Mouse (Mus musculus) myocyte (in vitro differentiated cells): ENCODE measurements around the gene Sparc. TPM values are rescaled to one million over a fixed set of nuclear protein-coding genes. Genes with fewer than 3 reads are reported as not detected.

Experiments used
- H3K27me3 ChIP-seq: one replicate; pipeline ENCODE4 v1.6.1; 2011; ENCODE audit not compliant: control insufficient read depth, insufficient read depth, insufficient read length
- H3K36me3 ChIP-seq: one replicate; pipeline ENCODE4 v1.6.1; 2011; ENCODE audit not compliant: control insufficient read depth, insufficient read depth
- H3K4me2 ChIP-seq: one replicate; pipeline ENCODE4 v1.6.1; 2011; ENCODE audit warnings: low read depth, control low read depth
- H3K4me3 ChIP-seq: one replicate; pipeline ENCODE4 v1.5.1; 2011; ENCODE audit warnings: mild to moderate bottlenecking, control low read depth, moderate library complexity
- H3K79me2 ChIP-seq: one replicate; pipeline ENCODE4 v1.6.1; 2011; ENCODE audit not compliant: control insufficient read depth, insufficient read depth
- H3ac ChIP-seq: one replicate; pipeline ENCODE4 v1.6.1; 2011; ENCODE audit not compliant: control insufficient read depth, insufficient read length
- CEBPB ChIP-seq: IDR thresholded peaks from 2 replicates; pipeline ENCODE4 v1.6.1; 2011; ENCODE audit warnings: mild to moderate bottlenecking, moderate library complexity; ENCODE audit not compliant: poor library complexity, insufficient read depth, severe bottlenecking
- E2F4 ChIP-seq: IDR thresholded peaks from one replicate; pipeline ENCODE4 v1.6.1; 2011; ENCODE audit warnings: mild to moderate bottlenecking, control low read depth, moderate library complexity; ENCODE audit not compliant: insufficient read depth
- MAX ChIP-seq: IDR thresholded peaks from one replicate; pipeline ENCODE4 v1.6.1; 2011; ENCODE audit warnings: low read depth, mild to moderate bottlenecking, control low read depth
- MYOD1 ChIP-seq, 3 experiments: IDR thresholded peaks; one replicate each; pipeline ENCODE4 v1.6.1; 2011; ENCODE audit warnings: control low read depth in 2 of 3, low read depth in 2 of 3, mild to moderate bottlenecking in 2 of 3, moderate library complexity in 1 of 3; ENCODE audit not compliant: insufficient read length in 2 of 3, control insufficient read depth in 1 of 3
- MYOG ChIP-seq, 3 experiments: IDR thresholded peaks; one replicate each; pipeline ENCODE4 v1.6.1; 2011; ENCODE audit warnings: control low read depth in 2 of 3, low read depth in 2 of 3, mild to moderate bottlenecking in 2 of 3; ENCODE audit not compliant: insufficient read length in 2 of 3, control insufficient read depth in 1 of 3, insufficient read depth in 1 of 3
- POLR2A ChIP-seq: IDR thresholded peaks from one replicate; pipeline ENCODE4 v1.6.1; 2011; ENCODE audit warnings: low read depth, mild to moderate bottlenecking, control low read depth, moderate library complexity; ENCODE audit not compliant: insufficient read length
- POLR2AphosphoS2 ChIP-seq: IDR thresholded peaks from one replicate; pipeline ENCODE4 v1.6.1; 2011; ENCODE audit warnings: low read depth, control low read depth; ENCODE audit not compliant: insufficient read length
- REST ChIP-seq: IDR thresholded peaks from one replicate; pipeline ENCODE4 v1.6.1; 2011; ENCODE audit warnings: mild to moderate bottlenecking, control low read depth, moderate library complexity; ENCODE audit not compliant: insufficient read depth, insufficient read length
- SRF ChIP-seq: IDR thresholded peaks from one replicate; pipeline ENCODE4 v1.6.1; 2011; ENCODE audit warnings: low read depth; ENCODE audit not compliant: control insufficient read depth, insufficient read length
- TCF12 ChIP-seq: IDR thresholded peaks from one replicate; pipeline ENCODE4 v1.6.1; 2011; ENCODE audit warnings: mild to moderate bottlenecking, control low read depth; ENCODE audit not compliant: poor library complexity, insufficient read depth, severe bottlenecking
- TCF3 ChIP-seq: IDR thresholded peaks from one replicate; pipeline ENCODE4 v1.6.1; 2011; ENCODE audit warnings: low read depth, control low read depth; ENCODE audit not compliant: insufficient read length
- USF1 ChIP-seq: IDR thresholded peaks from one replicate; pipeline ENCODE4 v1.6.1; 2011; ENCODE audit warnings: low read depth, mild to moderate bottlenecking, control low read depth, moderate library complexity
- polyA plus RNA-seq: library from polyadenylated mRNA; unstranded; fragments of >200 nt; fragmentation: generic; extraction: Trizol; gene quantifications from one replicate; pipeline ENCODE4 v1.2.1, GENCODE M21; 2012; ENCODE audit warnings: missing spikeins

The Sparc gene
- polyA plus RNA-seq, 1 experiment, result 1,961 TPM

GRCm38 (mm10) chr11:55373838-55374237, 49.1 kb downstream of the Sparc start:
- H3K4me2 ChIP-seq, result no peak overlapping the region

DNA sequence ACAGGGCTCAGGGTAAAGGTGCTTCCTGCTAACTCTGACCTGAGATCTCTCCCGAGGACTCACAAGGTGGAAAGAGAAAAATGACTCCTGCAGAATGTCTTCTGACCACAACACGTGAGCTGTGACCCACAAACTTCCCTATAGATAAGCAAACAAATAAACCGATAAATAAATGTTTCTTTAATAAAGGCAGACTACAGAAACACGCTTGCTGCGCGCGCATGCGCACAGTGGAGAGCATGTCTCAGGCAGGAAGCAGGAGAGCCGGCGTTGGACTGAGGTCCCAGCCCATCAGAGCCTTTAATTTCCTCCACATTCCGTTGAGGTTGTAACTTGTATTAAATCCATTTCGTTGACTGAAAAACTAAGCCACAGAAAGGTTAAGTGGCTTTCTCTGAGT, 49.6 kb downstream of the Sparc start:
- Histone ChIP-seq H3K4me3 (no peak overlapping the region), H3ac (no peak overlapping the region), H3K4me2 (no peak overlapping the region), H3K36me3 (no peaks in the 10 kb centered on the region), H3K27me3 (peaks cover 14% of the 10 kb centered on the region), H3K79me2 (no peaks in the 10 kb centered on the region)
- TF ChIP-seq TCF12 (no peak), REST (no peak), TCF3 (no peak), MYOG (IDR thresholded peaks at IDR 0.05; ENCODE audit: control insufficient read depth in 1 of 3, insufficient read depth in 1 of 3, insufficient read length in 2 of 3, low read depth in 2 of 3) (no peak), POLR2A (no peak), CEBPB (no peak), E2F4 (no peak), POLR2AphosphoS2 (no peak), USF1 (no peak), SRF (no peak), MYOD1 (IDR thresholded peaks at IDR 0.05; ENCODE audit: control insufficient read depth in 1 of 3, insufficient read length in 2 of 3, low read depth in 2 of 3) (no peak), MAX (no peak)

More at GRCm38 (mm10) chr11:55373838-55374237, 49.1 kb downstream of the Sparc start:
- H3K27me3 ChIP-seq, result peaks cover 14% of the 10 kb centered on the region
- H3ac ChIP-seq, result no peak overlapping the region
- no peaks in the 10 kb centered on the region for H3K79me2 ChIP-seq
- no peak overlapping the region for H3K4me3 ChIP-seq
- TF ChIP-seq E2F4 (no peak), SRF (no peak), MYOG (IDR thresholded peaks at IDR 0.05; ENCODE audit: control insufficient read depth in 1 of 3, insufficient read depth in 1 of 3, insufficient read length in 2 of 3, low read depth in 2 of 3) (no peak), TCF3 (no peak), POLR2A (no peak), TCF12 (no peak), USF1 (no peak), REST (no peak), POLR2AphosphoS2 (no peak), CEBPB (no peak), MAX (no peak), MYOD1 (IDR thresholded peaks at IDR 0.05; ENCODE audit: control insufficient read depth in 1 of 3, insufficient read length in 2 of 3, low read depth in 2 of 3) (no peak)
- H3K36me3 ChIP-seq, result no peaks in the 10 kb centered on the region

- TF ChIP-seq SRF, result no peak
- no peak for TF ChIP-seq TCF3
- no peak for TF ChIP-seq POLR2AphosphoS2
- no peak for TF ChIP-seq POLR2A
- TF ChIP-seq CEBPB, result no peak
- no peak for TF ChIP-seq USF1
- no peak for TF ChIP-seq MYOG (IDR thresholded peaks at IDR 0.05; ENCODE audit: control insufficient read depth in 1 of 3, insufficient read depth in 1 of 3, insufficient read length in 2 of 3, low read depth in 2 of 3)
- TF ChIP-seq MAX, result no peak
- no peak for TF ChIP-seq MYOD1 (IDR thresholded peaks at IDR 0.05; ENCODE audit: control insufficient read depth in 1 of 3, insufficient read length in 2 of 3, low read depth in 2 of 3)
- TF ChIP-seq REST, result no peak
- no peak for TF ChIP-seq TCF12
- no peak for TF ChIP-seq E2F4
- Histone ChIP-seq H3ac (no peak overlapping the region), H3K4me2 (no peak overlapping the region), H3K4me3 (no peak overlapping the region), H3K36me3 (no peaks in the 10 kb centered on the region), H3K27me3 (peaks cover 18% of the 10 kb centered on the region), H3K79me2 (no peaks in the 10 kb centered on the region)
Measured at GRCm38 (mm10) chr11:55372001-55372400, 51.0 kb downstream of the Sparc start.

DNA sequence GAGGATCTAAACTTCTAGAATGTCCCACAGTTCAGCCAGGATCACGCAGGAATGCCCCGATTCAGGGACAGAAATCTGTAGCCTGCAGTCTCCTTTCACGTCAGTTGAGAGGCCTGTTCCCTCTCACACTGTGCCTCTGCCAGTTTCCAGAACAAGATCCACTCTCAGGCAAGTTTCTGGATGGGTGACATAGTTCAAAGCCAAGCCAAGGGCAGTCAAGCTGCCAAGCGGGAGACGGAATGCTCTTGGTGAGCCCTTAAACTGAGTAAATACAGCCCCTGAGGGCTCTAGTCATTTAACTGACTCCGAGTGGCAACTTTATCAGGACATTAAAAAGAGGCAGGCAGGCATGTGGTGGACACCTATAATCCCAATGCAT, 53.9 kb downstream of the Sparc start:
- H3K27me3 ChIP-seq, result peaks cover 39% of the 10 kb centered on the region
- no peak overlapping the region for H3K4me3 ChIP-seq
- no peak overlapping the region for H3ac ChIP-seq
- no peak overlapping the region for H3K4me2 ChIP-seq
- H3K36me3 ChIP-seq, result no peaks in the 10 kb centered on the region
- TF ChIP-seq SRF, result no peak
- no peaks in the 10 kb centered on the region for H3K79me2 ChIP-seq

GRCm38 (mm10) chr11:55368388-55369092, 54.4 kb downstream of the Sparc start:
- H3K4me2 ChIP-seq, result no peak overlapping the region
- TF ChIP-seq CEBPB, result no peak
- no peak for TF ChIP-seq POLR2AphosphoS2
- TF ChIP-seq TCF3, result no peak
- TF ChIP-seq MYOD1 (IDR thresholded peaks at IDR 0.05; ENCODE audit: control insufficient read depth in 1 of 3, insufficient read length in 2 of 3, low read depth in 2 of 3), result no peak
- TF ChIP-seq TCF12, result no peak
- no peak for TF ChIP-seq E2F4
- no peak for TF ChIP-seq USF1
- TF ChIP-seq MYOG (IDR thresholded peaks at IDR 0.05; ENCODE audit: control insufficient read depth in 1 of 3, insufficient read depth in 1 of 3, insufficient read length in 2 of 3, low read depth in 2 of 3), result no peak
- TF ChIP-seq MAX, result no peak
- no peak for TF ChIP-seq REST
- TF ChIP-seq POLR2A, result no peak
- TF ChIP-seq SRF, result no peak
- H3K79me2 ChIP-seq, result no peaks in the 10 kb centered on the region

More at GRCm38 (mm10) chr11:55368388-55369092, 54.4 kb downstream of the Sparc start:
- H3K4me3 ChIP-seq, result no peak overlapping the region
- peaks cover 39% of the 10 kb centered on the region for H3K27me3 ChIP-seq
- H3ac ChIP-seq, result no peak overlapping the region
- no peaks in the 10 kb centered on the region for H3K36me3 ChIP-seq
